Mouse (Mus musculus): ENCODE results near the gene Nt5dc3. TPM values are rescaled to one million over a fixed set of nuclear protein-coding genes. Genes with fewer than 3 reads are reported as not detected.
A peak's percentile ranks its signal among the peaks of the same experiment; 100 is the strongest.

The Nt5dc3 gene
- total RNA-seq, 2 experiments from 2014 or later: 71.2 to 71.8 TPM

DNA sequence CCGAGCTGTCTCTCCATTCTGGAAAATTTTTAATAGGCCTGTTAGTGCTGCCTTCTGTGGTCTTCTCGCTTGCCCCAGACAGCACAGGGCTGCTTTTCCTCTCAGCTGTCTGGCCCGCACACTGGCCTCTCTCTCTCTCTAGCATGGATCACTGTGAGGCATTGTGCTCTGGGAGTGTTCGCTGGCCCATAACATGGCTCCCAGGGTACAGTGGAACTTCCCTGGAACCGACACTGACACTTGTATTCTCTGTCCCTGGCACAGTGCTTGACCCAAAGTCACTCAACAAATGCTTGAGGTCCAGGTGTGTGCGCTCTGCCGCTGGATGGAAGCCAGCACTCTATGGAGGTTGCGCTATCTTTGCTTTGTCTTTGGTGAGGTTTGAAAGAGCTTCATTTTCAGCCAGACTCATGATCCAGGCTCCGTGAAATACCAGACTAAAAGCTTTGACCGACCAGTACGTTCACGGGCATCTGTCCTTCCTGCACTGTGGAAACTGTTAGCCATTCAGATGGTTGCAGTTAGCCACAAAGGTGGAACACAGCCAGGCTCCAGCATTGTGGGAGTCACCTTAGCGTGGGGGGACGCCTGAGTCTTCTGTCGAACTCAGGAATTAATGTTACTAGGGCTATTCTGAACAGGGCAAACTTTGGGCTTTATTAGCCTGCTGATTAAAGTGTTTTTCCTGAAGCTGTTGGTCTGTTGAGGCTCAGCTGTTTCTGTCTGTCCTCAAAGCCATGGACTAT lies 29.4 kb downstream of the Nt5dc3 start:
- no peak for DNase-seq (ENCODE audit: low spot score in 2 of 2)
- intact Hi-C loops (cut with DNase I): no loop called here

DNA sequence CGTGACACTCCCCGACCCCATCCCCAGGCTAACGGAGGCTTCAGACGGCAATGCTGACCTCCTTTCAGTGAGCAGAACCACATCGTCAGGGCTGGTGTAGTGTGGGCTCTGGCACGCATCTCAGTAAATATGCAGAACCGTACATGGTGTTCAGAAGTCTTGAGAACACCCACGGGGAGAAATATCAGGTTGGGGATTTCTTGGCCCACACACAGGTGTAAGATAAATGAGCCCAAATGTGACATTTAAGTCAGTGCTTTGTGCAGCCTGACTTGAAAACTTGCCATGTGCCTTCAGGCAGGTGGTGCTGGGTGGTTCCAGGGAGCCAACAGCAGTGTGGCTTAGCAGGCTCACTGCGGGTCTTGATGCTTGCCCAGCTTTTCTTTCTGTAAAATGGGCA lies 31.2 kb downstream of the Nt5dc3 start:
- DNase-seq (ENCODE audit: low spot score in 2 of 2): peak; percentile 30 to 82
- intact Hi-C loops (cut with DNase I): no loop called here

DNA sequence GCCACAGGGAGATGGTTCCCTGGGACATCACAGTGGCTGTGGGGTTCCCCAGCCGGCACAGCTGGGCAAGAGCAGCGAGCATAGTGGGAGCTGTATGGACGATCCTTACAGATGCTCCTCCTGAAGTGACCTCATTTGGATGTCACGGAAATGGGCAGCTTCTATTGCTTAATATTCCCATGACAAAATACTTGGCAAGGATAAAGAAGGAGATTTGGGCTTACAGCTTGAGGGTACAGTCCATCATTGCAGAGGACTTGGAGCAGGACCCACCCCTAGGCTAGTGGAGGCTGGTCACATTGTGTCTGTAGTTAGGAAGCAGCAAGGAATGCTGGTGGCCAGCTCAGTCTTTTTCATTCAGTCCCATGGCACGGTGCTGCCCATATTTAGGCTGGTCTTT lies 31.8 kb downstream of the Nt5dc3 start:
- intact Hi-C loops (cut with DNase I): no loop called here
- DNase-seq (ENCODE audit: low spot score in 2 of 2): no peak

DNA sequence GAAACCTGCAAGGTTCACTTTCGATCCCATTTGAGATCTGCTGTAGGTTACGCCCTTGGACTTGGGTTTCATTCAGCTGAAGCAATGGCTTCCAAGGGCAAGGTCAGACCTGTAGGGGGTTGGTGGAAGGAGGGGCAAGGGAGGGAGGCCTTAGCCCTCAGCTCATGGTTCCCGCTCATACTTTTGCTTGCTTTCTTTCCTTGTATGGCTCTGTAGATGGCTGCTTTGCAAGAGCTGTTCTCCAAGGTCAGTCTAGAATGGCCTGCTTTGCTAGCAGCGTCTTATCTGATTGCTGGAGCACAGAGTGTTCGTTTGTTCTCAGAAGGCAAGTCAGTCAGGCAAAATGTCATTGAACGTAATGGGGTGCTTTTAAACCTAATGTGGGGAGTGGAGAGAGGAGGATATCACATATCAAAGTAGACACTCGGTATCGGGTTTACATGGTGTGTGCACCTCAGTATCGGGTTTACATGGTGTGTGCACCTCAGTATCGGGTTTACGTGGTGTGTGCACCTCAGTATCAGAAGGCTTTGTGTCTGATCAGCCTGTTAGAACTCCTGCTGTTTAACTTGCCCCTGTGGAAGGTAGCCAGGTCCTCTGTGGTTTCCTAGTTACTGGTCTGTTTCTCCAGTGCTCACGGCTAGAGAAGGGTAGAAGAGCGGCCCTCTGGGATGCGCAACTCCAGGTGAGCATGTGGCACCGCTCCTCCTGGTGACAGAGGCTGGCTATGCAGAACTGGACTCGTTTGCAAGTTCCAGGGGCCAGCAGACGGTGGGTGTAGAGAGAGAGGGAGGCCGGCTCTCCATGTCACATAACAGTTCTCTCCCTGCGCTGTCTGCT lies 35.7 kb downstream of the Nt5dc3 start:
- intact Hi-C loops (cut with DNase I): no loop called here
- no peak for DNase-seq (ENCODE audit: low spot score in 2 of 2)

DNA sequence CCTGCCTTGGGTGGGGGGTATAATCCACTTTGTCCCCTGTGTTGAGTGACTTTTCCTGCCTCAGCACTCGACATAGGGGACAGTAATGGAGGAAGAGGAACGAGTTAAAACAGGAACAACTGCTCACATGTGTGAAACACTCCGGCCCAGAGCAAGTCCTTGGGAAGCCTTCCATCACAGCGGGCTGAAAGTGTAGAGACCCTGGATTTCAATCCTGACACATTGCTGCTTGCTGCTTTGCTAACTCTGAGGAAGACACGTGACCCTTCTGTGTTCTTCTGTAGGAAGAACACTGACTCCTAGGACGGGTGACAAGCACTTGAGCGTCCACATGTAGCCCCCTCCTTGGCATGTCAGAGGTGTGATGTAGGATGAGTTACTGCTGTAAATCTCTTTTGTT lies 36.3 kb downstream of the Nt5dc3 start:
- intact Hi-C loops (cut with DNase I): no loop called here

DNA sequence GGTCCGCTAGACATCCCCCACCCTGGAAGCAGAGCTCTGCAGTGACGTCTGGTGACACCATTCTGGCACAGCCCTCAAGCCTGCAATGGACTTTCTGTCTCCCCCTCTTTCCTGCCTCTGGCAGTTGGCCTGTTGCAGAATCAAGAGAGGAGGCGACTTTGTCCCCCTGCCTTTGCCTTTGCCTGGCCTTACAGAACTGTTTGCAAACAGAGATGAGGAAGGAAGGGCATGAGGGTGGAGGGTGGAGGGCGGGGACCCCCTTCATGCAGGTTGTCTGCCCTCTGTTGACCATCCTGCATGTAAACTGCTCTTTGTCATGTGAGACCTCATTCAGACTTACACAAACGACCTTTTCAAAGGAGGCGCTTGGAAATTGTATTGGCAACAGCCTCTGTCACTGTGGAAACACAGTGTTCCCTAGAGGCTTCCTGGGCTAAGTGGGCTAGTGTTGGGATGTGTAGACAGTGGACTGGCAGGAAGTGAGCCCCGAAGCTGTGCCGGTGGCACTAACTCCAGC lies 40.9 kb downstream of the Nt5dc3 start:
- intact Hi-C loops (cut with DNase I): no loop called here
- DNase-seq (ENCODE audit: low spot score in 2 of 2): peak in 1 of 2 experiments; percentile 72

More for the DNA sequence above, 36.3 kb downstream of the Nt5dc3 start:
- DNase-seq (ENCODE audit: low spot score in 2 of 2): no peak

DNA sequence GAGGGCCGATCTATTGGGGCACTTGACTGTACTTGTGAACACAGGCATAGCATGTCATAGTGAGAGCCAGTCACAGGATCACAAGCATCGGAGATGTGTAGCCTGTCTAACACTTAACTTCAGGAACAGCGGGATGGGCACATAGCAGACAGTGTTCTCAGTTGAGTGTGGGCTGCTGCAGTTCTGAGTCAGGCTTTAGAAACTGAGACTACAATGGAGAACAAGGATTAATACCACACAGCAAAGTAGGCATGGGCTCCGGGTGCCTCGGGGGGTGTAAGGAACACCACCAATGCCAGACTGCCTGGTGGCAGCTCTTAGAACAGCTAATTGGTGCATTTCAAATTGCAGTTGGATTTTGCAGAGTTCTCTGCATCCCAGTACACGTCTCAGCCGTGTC lies 42.2 kb downstream of the Nt5dc3 start:
- intact Hi-C loops (cut with DNase I): no loop called here
- no peak for DNase-seq (ENCODE audit: low spot score in 2 of 2)

DNA sequence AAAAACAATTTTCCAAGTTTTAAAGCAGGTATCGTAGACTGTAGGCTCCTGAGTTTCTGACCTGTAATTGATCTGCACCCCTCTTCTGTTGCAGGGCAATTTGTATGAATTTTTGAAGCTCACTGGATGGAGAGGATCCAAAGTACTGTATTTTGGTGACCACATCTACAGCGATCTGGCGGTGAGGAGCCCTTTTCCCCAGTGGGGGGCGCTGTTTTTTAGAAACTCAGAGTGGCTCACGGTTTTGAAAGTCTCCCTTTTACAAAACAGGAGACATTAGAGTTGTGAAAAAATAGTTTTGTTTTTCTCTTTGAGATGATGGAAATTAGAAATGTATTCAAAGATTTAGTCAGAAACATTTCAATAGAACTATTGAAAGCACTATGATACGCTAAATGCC lies 45.3 kb downstream of the Nt5dc3 start:
- intact Hi-C loops (cut with DNase I): no loop called here
- no peak for DNase-seq (ENCODE audit: low spot score in 2 of 2)

DNA sequence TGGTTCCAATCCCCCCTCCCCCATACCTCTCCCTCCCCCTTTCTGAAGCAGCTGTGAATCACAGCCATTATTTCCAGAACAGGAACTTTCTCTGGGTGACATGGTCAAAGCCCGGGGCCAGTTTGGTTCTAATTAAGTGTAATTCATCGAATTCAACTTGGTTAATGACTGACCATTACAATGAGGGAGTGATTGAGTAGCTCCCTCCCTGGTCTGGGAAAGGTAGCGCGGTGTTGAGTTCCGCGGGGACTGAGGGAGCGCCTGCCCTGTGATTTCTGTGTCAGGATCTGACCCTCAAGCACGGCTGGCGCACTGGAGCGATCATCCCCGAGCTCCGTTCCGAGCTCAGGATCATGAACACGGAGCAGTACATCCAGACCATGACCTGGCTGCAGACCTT lies 46.1 kb downstream of the Nt5dc3 start:
- intact Hi-C loops (cut with DNase I): no loop called here
- no peak for DNase-seq (ENCODE audit: low spot score in 2 of 2)

DNA sequence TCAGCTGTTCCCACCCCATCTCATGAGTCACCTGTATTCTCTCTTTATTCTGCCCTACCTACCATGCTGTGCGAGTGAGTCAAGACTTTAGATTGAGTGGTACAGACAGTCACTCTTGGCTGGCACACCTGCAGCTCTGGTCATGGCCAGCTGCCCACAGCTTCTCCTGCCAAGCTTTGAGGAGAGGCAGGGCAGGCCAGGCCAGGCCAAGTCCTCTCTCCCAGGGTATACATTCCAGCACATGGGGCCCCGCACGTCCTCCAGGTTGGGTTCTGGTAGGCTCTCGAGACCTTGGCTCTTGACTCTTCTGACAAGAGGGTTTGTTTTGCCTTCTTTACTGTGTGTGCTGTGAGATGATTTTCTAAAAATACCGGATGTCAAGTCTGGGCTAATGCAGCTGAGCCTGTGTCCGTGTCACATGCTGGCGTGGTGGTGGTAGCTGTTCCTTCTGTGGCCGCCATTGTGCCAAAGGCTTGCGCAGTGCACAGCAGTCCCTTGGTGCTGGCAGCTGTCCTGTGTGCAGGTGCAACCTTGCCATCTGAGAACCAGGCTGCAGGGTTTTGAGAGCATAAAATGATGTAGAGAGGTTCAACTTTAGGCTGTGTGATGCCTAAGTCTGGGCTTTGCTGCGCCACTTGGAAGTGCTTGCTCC lies 47.2 kb downstream of the Nt5dc3 start:
- intact Hi-C loops (cut with DNase I): no loop called here
- DNase-seq (ENCODE audit: low spot score in 2 of 2): no peak

DNA sequence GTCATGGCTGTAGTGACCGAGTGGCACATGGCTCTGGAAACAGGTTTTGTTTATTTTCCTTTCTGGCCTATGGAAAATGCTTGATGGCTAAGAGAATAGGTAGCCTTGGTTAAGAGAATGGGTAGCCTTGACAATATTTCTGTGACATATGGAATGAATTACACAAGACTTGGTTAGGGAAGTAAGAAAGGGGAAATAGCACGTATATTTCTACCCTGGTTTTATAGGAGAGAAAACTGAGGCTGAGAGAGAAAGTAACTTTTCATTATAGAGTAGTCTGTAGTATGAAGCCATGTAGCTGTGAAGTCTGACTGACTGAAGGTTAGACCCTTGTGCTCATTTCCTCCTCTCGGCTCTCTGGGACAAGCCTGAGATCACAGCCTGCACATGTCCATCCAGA lies 48.1 kb downstream of the Nt5dc3 start:
- DNase-seq (ENCODE audit: low spot score in 2 of 2): no peak
- intact Hi-C loops (cut with DNase I): no loop called here

DNA sequence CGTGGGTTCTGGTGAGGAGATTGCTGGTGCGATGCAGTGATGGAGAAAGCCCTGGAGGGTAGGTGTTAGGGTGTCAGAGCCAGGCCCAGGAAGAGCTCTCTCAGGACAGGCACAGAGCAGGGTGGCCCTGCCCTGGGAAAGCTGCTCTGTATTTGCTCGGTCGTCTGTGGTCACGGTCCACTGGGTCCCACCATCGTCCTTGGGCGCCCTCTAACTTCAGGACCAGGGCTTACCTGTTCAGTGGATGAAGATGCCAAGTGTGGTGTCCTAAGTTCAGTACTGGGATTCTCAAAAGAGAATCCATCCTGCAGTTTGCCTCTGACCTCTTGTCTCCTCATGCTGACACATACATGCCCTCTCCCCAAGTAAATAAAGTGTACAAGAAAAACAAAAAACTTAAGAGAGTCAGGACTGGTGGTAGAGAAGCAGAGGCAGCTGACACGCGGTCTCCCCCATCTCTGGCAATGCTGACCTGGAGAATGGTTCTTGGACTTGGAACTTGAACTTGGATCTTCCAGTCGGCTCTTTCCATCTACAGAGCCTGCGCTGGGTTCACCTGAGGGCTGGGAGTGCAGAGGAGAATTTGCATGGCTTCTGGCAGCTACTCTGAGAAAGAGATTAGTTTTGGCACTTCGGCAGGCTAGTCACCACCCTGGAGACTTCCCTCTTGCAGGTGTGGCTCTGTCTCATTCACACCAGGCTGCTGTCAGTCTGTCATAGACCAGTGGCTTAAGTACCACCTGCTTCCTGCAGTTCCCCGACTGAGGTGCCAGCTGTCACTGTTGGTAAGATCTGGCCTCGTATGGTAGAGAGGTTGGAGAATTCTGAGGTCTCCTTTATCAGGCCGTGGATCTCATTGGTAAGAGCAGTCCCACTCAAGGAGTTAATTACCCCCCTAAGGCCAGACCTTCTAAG lies 49.7 kb downstream of the Nt5dc3 start:
- DNase-seq (ENCODE audit: low spot score in 2 of 2): no peak
- intact Hi-C loops (cut with DNase I): no loop called here

DNA sequence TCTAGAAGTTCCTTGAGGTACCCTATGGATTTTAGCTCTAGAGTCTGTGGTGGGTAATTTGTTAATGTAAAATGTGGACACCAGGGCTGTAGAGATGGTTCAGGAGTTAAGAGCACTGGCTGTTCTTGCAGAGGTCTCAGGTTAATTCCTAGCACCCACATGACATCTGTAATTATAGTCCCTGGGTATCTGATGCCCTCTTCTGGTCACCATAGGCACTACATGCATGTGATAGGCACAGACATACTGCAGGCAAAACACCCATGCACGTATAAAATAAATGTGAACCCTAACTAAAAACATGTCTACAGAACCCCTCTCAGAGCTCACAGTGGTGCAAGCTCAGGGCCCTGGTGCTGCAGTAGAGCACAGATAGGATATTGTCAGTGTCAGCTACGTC lies 50.7 kb downstream of the Nt5dc3 start:
- intact Hi-C loops (cut with DNase I): no loop called here
- DNase-seq (ENCODE audit: low spot score in 2 of 2): no peak

DNA sequence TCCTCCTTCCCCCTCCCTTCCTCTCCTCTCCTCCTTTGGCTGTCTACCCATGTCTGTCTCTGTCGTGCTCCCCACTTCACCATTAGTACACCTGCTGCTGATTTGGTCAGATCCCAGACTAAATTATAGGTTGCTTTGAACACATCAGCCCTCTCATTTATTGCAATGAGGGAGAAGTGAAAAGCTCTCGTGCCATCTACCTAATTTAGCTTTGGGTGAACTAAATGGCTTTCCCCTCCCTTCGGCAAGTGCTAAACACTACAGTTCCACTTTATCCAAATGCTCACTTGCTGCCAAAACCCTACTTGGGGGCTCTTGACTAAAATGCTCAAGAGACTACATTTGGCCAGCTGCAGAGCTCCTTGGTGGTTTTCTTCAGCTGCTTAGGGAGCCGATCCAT lies 58.0 kb downstream of the Nt5dc3 start:
- no peak for DNase-seq (ENCODE audit: low spot score in 2 of 2)
- intact Hi-C loops (cut with DNase I): no loop called here

DNA sequence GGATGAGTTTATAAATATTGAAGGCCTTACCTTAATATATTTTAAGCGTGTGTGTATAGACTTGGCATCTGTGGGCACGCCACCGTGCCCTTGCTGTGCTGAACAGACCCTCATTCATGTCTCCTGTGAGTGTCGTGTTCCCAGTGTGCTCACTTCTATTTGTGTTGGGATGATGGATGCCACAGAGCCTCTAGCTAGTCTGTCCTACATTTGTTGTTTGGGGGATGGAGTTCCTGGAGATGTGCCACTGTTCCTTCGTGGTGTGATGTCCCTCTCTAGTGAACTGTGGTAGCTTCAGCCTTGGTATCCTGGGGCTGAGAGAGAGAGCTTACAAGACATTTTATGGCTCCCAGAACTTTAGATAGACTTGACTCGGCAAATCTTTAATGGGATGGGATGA lies 60.0 kb downstream of the Nt5dc3 start:
- intact Hi-C loops (cut with DNase I): no loop called here

DNA sequence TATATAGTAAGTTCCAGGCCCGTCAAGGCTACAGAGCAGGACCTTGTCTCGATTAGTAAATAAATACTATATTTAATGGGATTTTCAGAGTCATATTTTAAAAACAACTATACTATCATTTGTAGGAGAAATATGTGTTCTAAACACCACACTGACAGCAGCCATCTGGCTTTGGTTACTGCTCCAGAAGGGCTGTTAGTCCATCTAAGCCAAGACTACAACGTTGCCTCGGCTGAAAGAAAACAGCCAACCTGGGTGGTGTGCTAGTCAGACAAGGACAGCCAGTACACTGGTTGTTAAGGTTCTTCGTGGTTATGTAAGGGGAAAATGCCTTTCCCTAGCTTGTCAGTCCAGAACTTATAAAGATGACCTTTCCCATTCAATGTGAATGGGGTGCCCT lies 63.9 kb downstream of the Nt5dc3 start:
- intact Hi-C loops (cut with DNase I): no loop called here
- no peak for DNase-seq (ENCODE audit: low spot score in 2 of 2)

More for the DNA sequence above, 60.0 kb downstream of the Nt5dc3 start:
- DNase-seq (ENCODE audit: low spot score in 2 of 2): no peak

DNA sequence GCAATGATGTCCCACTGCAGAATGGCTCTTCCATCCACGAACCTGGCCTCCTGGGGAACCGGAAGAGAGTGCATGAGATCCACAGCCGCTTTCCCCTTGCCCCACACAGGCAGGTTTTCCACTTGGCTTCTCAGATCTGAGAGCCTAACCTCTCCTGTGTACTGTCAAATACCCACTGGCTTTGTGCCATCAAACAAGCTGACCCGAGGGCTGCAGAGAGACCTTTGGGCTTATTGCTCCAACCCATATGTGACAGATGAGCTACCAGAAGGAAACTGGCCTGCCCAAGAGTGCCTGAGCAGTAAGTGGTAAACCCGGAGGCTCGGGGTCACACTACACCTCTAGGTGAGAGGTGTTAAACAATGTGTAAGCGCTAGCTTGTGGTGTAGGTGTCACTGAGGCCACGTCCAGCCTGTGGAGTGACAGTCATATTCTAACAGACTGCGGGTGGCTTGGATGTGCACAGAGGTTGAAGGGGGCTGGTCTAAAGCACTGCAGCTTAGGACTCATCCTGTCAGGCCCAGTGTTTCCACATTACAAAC lies 68.2 kb downstream of the Nt5dc3 start:
- DNase-seq (ENCODE audit: low spot score in 2 of 2): no peak
- intact Hi-C loops (cut with DNase I): no loop called here

DNA sequence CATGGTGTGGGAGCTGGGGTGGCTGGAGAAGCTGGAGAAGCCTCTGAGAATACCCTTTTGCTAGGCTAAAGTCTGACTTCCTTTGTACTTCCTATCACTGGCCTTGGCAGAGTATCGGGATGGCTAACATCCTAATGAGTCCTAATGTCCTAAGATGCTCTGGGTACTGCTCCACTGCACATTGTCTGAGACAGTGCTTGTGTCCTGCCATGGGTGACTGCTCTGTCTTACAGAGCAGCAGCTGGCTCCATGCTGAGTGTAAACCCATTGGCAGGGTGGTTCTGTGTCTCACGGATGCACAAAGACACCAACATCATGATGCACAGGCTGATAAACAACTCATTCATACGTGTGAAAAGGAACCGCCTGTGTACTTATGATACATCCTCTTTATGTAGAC lies 70.3 kb downstream of the Nt5dc3 start:
- intact Hi-C loops (cut with DNase I): no loop called here
- DNase-seq (ENCODE audit: low spot score in 2 of 2): no peak

DNA sequence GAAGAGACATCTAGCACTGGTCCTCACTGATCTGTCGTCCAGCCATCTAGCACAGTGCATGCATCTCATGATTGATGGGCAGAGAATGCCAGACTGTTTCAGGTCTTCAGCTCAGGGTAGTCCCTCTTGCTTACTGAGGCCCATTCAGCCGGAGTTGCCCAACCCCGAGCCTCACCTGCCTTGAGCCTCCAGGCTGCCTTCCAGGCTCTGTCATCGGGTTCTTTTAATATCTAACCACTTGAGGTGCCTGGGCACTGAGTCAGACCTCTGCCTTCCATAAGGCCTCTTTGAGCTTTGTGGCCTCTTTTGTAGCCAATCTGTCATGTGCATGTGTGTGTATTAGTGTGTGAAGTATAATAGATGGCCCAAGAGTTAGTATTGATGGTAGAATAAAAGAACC lies 70.7 kb downstream of the Nt5dc3 start:
- intact Hi-C loops (cut with DNase I): no loop called here
- no peak for DNase-seq (ENCODE audit: low spot score in 2 of 2)
